Mouse (Mus musculus) brain, embryonic 14.5 days (tissue): ENCODE data around the gene Zfp646.

Source experiments
- CTCF ChIP-seq: fragments of 200-500 bp; IDR thresholded peaks from 2 replicates; pipeline ENCODE4 v1.5.1; 2012; ENCODE audit warnings: inconsistent platforms, mild to moderate bottlenecking, moderate library complexity, borderline replicate concordance; ENCODE audit not compliant: insufficient read depth, insufficient read length; ENCODE audit errors: extremely low read depth
- POLR2A ChIP-seq: fragments of 200-500 bp; IDR thresholded peaks from 2 replicates; pipeline ENCODE4 v1.6.1; 2012; ENCODE audit warnings: mild to moderate bottlenecking, inconsistent platforms, borderline replicate concordance; ENCODE audit not compliant: poor library complexity, insufficient read depth, insufficient read length, severe bottlenecking; ENCODE audit errors: extremely low read depth

DNA sequence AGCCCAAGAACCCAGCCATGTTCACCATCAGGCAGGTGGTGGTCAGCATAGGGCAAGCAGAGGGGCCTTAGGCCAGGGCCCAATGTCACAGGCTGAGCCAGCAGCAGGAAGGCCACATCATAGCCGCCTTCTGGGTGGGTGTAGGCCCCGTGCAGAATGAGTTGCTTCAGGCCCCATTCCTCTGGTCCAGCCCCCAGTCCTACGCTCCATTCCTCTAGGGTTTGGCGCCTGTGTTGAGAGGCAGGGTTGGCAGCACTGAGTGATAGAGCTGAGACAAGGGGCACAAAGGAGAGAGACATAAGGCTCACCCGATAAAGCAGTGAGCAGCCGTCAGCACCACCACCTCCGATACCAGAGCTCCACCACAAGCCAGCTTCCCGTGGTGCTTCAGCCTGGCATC lies 11.2 kb downstream of the Zfp646 start:
- TF ChIP-seq POLR2A (no peak), CTCF (no peak)
